Mouse (Mus musculus) CH12.LX (cell line): ENCODE measurements around the gene Pdp2. TPM values are rescaled to one million over a fixed set of nuclear protein-coding genes. Genes with fewer than 3 reads are reported as not detected.

ENCODE experiments used
- DNase-seq: peaks from one replicate; pipeline ENCODE4 v3.0.0-alpha.2; 2013; ENCODE audit errors: extremely low read depth
- H3K27ac ChIP-seq: 2 replicates; pipeline ENCODE4 v1.5.1; 2012; ENCODE audit warnings: low read depth, mild to moderate bottlenecking, control low read depth, moderate library complexity; ENCODE audit not compliant: insufficient read depth
- H3K27me3 ChIP-seq: replicated peaks from 2 replicates; pipeline ENCODE3; 2012; ENCODE audit warnings: inconsistent platforms
- H3K36me3 ChIP-seq, 2 experiments: replicated peaks in 1 of 2; 2 replicates each; pipeline versions ENCODE3 to v1.6.1; 2012; ENCODE audit warnings: inconsistent platforms in 1 of 2, low read length in 1 of 2, mild to moderate bottlenecking in 1 of 2, mixed read lengths in 1 of 2, moderate library complexity in 1 of 2; ENCODE audit not compliant: control insufficient read depth in 1 of 2, insufficient read depth in 1 of 2
- H3K4me1 ChIP-seq, 2 experiments: 2 replicates each; pipeline ENCODE4 v1.6.1; 2012; ENCODE audit warnings: inconsistent platforms in 1 of 2, moderate library complexity in 1 of 2; ENCODE audit not compliant: insufficient read depth in 2 of 2, control insufficient read depth in 1 of 2
- H3K4me2 ChIP-seq: 2 replicates; pipeline ENCODE4 v1.6.1; 2012; ENCODE audit warnings: low read depth, mild to moderate bottlenecking, control low read depth; ENCODE audit not compliant: poor library complexity, insufficient read depth, severe bottlenecking
- H3K4me3 ChIP-seq, 3 experiments: fragments of 150-350 bp in 1 of 3; sonication (generic) in 1 of 3; replicated peaks in 1 of 3; 2 replicates each; pipeline versions ENCODE3 to v1.5.1; 2011 to 2012; ENCODE audit warnings: low read depth in 2 of 3, low read length in 2 of 3, mild to moderate bottlenecking in 2 of 3, moderate library complexity in 2 of 3, control low read depth in 1 of 3, improper control_type of control experiment in 1 of 3, inconsistent platforms in 1 of 3, mixed read lengths in 1 of 3; ENCODE audit not compliant: poor library complexity in 1 of 3
- H3K79me2 ChIP-seq: replicated peaks from 2 replicates; pipeline ENCODE4 v1.6.1; 2012; ENCODE audit warnings: mild to moderate bottlenecking, moderate library complexity; ENCODE audit not compliant: control insufficient read depth, poor library complexity, insufficient read depth, severe bottlenecking; ENCODE audit errors: extremely low read depth
- H3K9ac ChIP-seq: 2 replicates; pipeline ENCODE4 v1.6.1; 2012; ENCODE audit warnings: low read depth, mild to moderate bottlenecking, control low read depth, moderate library complexity; ENCODE audit not compliant: insufficient read depth
- H3K9me3 ChIP-seq: replicated peaks from 2 replicates; pipeline ENCODE3; 2012; ENCODE audit warnings: low read length, inconsistent platforms, mixed read lengths
- BHLHE40 ChIP-seq: IDR thresholded peaks from 2 replicates; pipeline ENCODE4 v1.6.1; 2011; ENCODE audit warnings: mild to moderate bottlenecking, low read depth, low read length, improper control_type of control experiment
- CHD1 ChIP-seq: IDR thresholded peaks from 2 replicates; pipeline ENCODE4 v1.6.1; 2012; ENCODE audit warnings: low read depth, low read length, improper control_type of control experiment, inconsistent platforms
- E2F4 ChIP-seq: IDR thresholded peaks from 2 replicates; pipeline ENCODE4 v1.6.1; 2011; ENCODE audit warnings: low read depth, low read length, improper control_type of control experiment; ENCODE audit not compliant: insufficient replicate concordance
- HCFC1 ChIP-seq: IDR thresholded peaks from 2 replicates; pipeline ENCODE4 v1.6.1; 2012; ENCODE audit warnings: low read depth, mild to moderate bottlenecking, inconsistent platforms, low read length, improper control_type of control experiment
- KAT2A ChIP-seq: IDR thresholded peaks from 2 replicates; pipeline ENCODE4 v1.6.1; 2012; ENCODE audit warnings: low read length, improper control_type of control experiment, inconsistent platforms; ENCODE audit not compliant: insufficient replicate concordance
- MAFK ChIP-seq: IDR thresholded peaks from 2 replicates; pipeline ENCODE4 v1.6.1; 2011; ENCODE audit warnings: low read length, improper control_type of control experiment; ENCODE audit not compliant: insufficient replicate concordance
- MAX ChIP-seq: IDR thresholded peaks from 2 replicates; pipeline ENCODE4 v1.6.1; 2011; ENCODE audit warnings: low read length, improper control_type of control experiment
- MEF2A ChIP-seq: IDR thresholded peaks from 2 replicates; pipeline ENCODE4 v1.6.1; 2014; ENCODE audit warnings: low read depth, mild to moderate bottlenecking, inconsistent platforms, low read length, improper control_type of control experiment, borderline replicate concordance
- MXI1 ChIP-seq: IDR thresholded peaks from 2 replicates; pipeline ENCODE4 v1.6.1; 2011; ENCODE audit warnings: mild to moderate bottlenecking, low read depth, low read length, improper control_type of control experiment
- NELFE ChIP-seq: IDR thresholded peaks from 2 replicates; pipeline ENCODE4 v1.6.1; 2011; ENCODE audit warnings: low read depth, low read length, improper control_type of control experiment
- POLR2A ChIP-seq: IDR thresholded peaks from 2 replicates; pipeline ENCODE4 v1.6.1; 2011; ENCODE audit warnings: low read depth, mild to moderate bottlenecking, improper control_type of control experiment, low read length
- POLR2AphosphoS2 ChIP-seq: IDR thresholded peaks from 2 replicates; pipeline ENCODE4 v1.6.1; 2011; ENCODE audit warnings: low read depth, low read length, improper control_type of control experiment
- RCOR1 ChIP-seq: conservative IDR thresholded peaks from 2 replicates; pipeline ENCODE4 v1.6.1; 2012; ENCODE audit warnings: low read depth, mild to moderate bottlenecking, inconsistent platforms, low read length, improper control_type of control experiment
- SIN3A ChIP-seq: IDR thresholded peaks from 2 replicates; pipeline ENCODE4 v1.6.1; 2012; ENCODE audit warnings: low read length, improper control_type of control experiment, inconsistent platforms
- SMC3 ChIP-seq: IDR thresholded peaks from 2 replicates; pipeline ENCODE4 v1.6.1; 2011; ENCODE audit warnings: low read depth, low read length, improper control_type of control experiment
- TBP ChIP-seq: conservative IDR thresholded peaks from 2 replicates; pipeline ENCODE4 v1.6.1; 2011; ENCODE audit warnings: low read depth, low read length, improper control_type of control experiment
- UBTF ChIP-seq: IDR thresholded peaks from 2 replicates; pipeline ENCODE4 v1.6.1; 2012; ENCODE audit warnings: low read depth, mild to moderate bottlenecking, inconsistent platforms, low read length, improper control_type of control experiment, moderate library complexity
- USF1 ChIP-seq: IDR thresholded peaks from 2 replicates; pipeline ENCODE4 v1.6.1; 2014; ENCODE audit warnings: low read depth, mild to moderate bottlenecking, inconsistent platforms, low read length, improper control_type of control experiment
- USF2 ChIP-seq: conservative IDR thresholded peaks from 2 replicates; pipeline ENCODE4 v1.6.1; 2011; ENCODE audit warnings: low read depth, low read length, improper control_type of control experiment
- ZC3H11A ChIP-seq: IDR thresholded peaks from 2 replicates; pipeline ENCODE4 v1.6.1; 2012; ENCODE audit warnings: low read depth, mild to moderate bottlenecking, inconsistent platforms, low read length, improper control_type of control experiment
- ZKSCAN1 ChIP-seq: IDR thresholded peaks from 2 replicates; pipeline ENCODE4 v1.6.1; 2012; ENCODE audit warnings: low read depth, inconsistent platforms, low read length, improper control_type of control experiment, borderline replicate concordance
- dilution Hi-C: fragments of 300-500 bp; cut with MboI; formaldehyde crosslinking; loops from 2 replicates; pipeline ENCODE4 v1.14.3; 2020; ENCODE audit warnings: low sequenced_read_pairs; ENCODE audit not compliant: extremely low pct_unique_long_range_greater_than_20kb, extremely low pct_ligation_motif_present
- in situ Hi-C: fragments of 300-500 bp; cut with MboI; formaldehyde crosslinking; loops from 3 replicates; pipeline ENCODE4 v1.14.3; 2019; ENCODE audit warnings: low sequenced_read_pairs, low pct_ligation_motif_present, low pct_unique_long_range_greater_than_20kb, mixed read lengths
- polyA plus RNA-seq: library from polyadenylated mRNA; unstranded; fragments of >175 nt; gene quantifications from 2 replicates; pipeline ENCODE4 v1.2.1, GENCODE M21; 2012; ENCODE audit warnings: low read depth; ENCODE audit not compliant: insufficient read length
- total RNA-seq, 2 experiments: library from RNA; depleted of rRNA; stranded (reverse); fragments of 300-350 nt in 1 of 2; fragments of >200 nt in 1 of 2; gene quantifications; 2 replicates each; pipeline ENCODE4 v1.2.3; 2012 to 2014

Pdp2 gene
- total and polyA plus RNA-seq, 3 experiments: 7.6 to 9.6 (median 8.7) TPM

DNA sequence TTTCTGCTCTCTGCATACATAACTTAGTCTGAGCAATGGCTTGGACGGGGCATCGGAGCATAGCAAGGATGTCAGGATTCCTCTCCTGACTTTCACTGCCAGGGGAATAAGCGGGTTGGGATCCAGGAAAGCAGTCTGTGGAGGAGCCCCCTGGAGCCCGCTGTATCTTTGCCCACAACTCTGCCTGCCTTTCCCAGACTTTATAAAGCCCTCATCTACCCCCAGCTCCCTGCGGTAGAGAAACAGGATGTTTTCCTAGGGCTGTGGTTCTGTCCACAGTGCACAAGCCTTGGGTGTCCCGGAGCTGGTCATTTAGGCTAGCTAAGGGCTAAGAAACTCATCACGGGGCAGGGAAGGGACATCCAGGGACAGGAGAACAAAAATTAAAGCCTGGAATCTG, 10.1 kb downstream of the Pdp2 start:
- H3K79me2 ChIP-seq: no peaks in the 10 kb centered on the region
- TF ChIP-seq E2F4 (no peak), POLR2AphosphoS2 (no peak), BHLHE40 (no peak), MAX (no peak), CHD1 (no peak), ZC3H11A (no peak), MXI1 (no peak), POLR2A (no peak), MEF2A (no peak), NELFE (no peak), HCFC1 (no peak), ZKSCAN1 (no peak), KAT2A (no peak)
- no peak overlapping the region for H3K4me2 ChIP-seq
- H3K4me3 ChIP-seq: no peak overlapping the region
- no peak overlapping the region for H3K27ac ChIP-seq
- in situ Hi-C loops (loop anchor here (10.0 kb wide), 1 partner anchor 143 kb away; no protein-coding TSS in a partner anchor), dilution Hi-C loops (no loop called here)
- peaks cover 4 to 14% of the 10 kb centered on the region in 2 experiments; a peak in 3 of 4 replicates for H3K4me1 ChIP-seq
- peaks cover 0 to 25% of the 10 kb centered on the region in 2 experiments for H3K36me3 ChIP-seq
- H3K27me3 ChIP-seq: no peaks in the 10 kb centered on the region
- H3K9ac ChIP-seq: no peak overlapping the region
- H3K9me3 ChIP-seq: no peaks in the 10 kb centered on the region
- no peak for DNase-seq

DNA sequence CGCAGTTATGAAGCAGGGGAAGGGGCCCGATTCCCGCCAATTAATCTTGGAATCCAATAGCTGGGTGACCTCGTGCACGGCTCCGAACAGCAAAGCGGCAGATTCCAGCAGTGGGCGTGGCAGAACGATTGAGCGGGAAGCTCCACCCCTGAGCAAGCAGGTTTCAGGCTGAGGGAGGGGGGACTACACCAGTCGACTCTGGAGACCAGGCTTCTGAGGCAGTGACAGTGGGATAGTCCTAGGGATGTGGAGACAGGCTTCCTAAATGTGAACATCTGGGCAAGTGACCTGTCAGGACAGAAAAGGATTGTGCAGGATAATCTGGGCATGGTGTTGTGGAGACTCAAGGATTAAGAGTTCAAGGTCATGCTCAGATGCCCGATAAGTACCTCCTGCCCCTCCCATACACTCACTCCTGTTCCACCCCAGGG, 10.7 kb downstream of the Pdp2 start:
- Histone ChIP-seq H3K9me3 (no peaks in the 10 kb centered on the region), H3K9ac (no peak overlapping the region), H3K36me3 (peaks cover 0 to 21% of the 10 kb centered on the region in 2 experiments), H3K27ac (no peak overlapping the region), H3K4me3 (no peak overlapping the region), H3K4me2 (no peak overlapping the region), H3K4me1 (peaks cover 4 to 18% of the 10 kb centered on the region in 2 experiments; a peak in 3 of 4 replicates), H3K79me2 (no peaks in the 10 kb centered on the region), H3K27me3 (no peaks in the 10 kb centered on the region)
- in situ Hi-C loops (loop anchor here (10.0 kb wide), 1 partner anchor 143 kb away; no protein-coding TSS in a partner anchor), dilution Hi-C loops (no loop called here)
- DNase-seq: no peak
- TF ChIP-seq MXI1: no peak
- TF ChIP-seq UBTF: no peak
- TF ChIP-seq MEF2A: no peak
- no peak for TF ChIP-seq ZKSCAN1
- no peak for TF ChIP-seq POLR2A
- TF ChIP-seq BHLHE40: no peak
- TF ChIP-seq SIN3A: no peak
- no peak for TF ChIP-seq TBP
- no peak for TF ChIP-seq USF1
- no peak for TF ChIP-seq SMC3
- TF ChIP-seq MAFK: no peak
- TF ChIP-seq RCOR1: no peak
- no peak for TF ChIP-seq USF2
